Mouse (Mus musculus) embryonic facial prominence, embryonic 13.5 days (tissue): Measurements from ENCODE around the gene Lypd3. TPM values are rescaled to one million over a fixed set of nuclear protein-coding genes. Genes with fewer than 3 reads are reported as not detected.

Experiments
- ATAC-seq: fragments of 200-750 bp; cut with Nextera tagmentation; 2 replicates; pipeline ENCODE4 v1.8.0; 2017; ENCODE audit warnings: low read depth; ENCODE audit not compliant: insufficient number of reproducible peaks, insufficient read depth, low FRiP score, low TSS enrichment
- H3K27ac ChIP-seq: fragments of 300-500 bp; sonication (generic); 2 replicates; pipeline ENCODE4 v1.5.1; 2015; ENCODE audit warnings: moderate library complexity, mild to moderate bottlenecking, inconsistent platforms
- H3K27me3 ChIP-seq: fragments of 300-500 bp; sonication (generic); 2 replicates; pipeline ENCODE4 v1.6.1; 2015; ENCODE audit warnings: mild to moderate bottlenecking, inconsistent platforms
- H3K36me3 ChIP-seq: fragments of 300-500 bp; sonication (generic); 2 replicates; pipeline ENCODE4 v1.6.1; 2015; ENCODE audit warnings: mild to moderate bottlenecking, inconsistent platforms
- H3K4me1 ChIP-seq: fragments of 300-500 bp; sonication (generic); 2 replicates; pipeline ENCODE4 v1.6.1; 2015; ENCODE audit warnings: inconsistent platforms
- H3K4me2 ChIP-seq: fragments of 300-500 bp; sonication (generic); 2 replicates; pipeline ENCODE4 v1.6.1; 2015; ENCODE audit warnings: moderate library complexity, mild to moderate bottlenecking, inconsistent platforms
- H3K4me3 ChIP-seq: fragments of 300-500 bp; sonication (generic); 2 replicates; pipeline ENCODE4 v1.5.1; 2015; ENCODE audit warnings: mild to moderate bottlenecking, inconsistent platforms
- H3K9ac ChIP-seq: fragments of 300-500 bp; sonication (generic); 2 replicates; pipeline ENCODE4 v1.6.1; 2015; ENCODE audit warnings: mild to moderate bottlenecking, inconsistent platforms
- H3K9me3 ChIP-seq: fragments of 300-500 bp; sonication (generic); 2 replicates; pipeline ENCODE4 v1.6.1; 2016; ENCODE audit warnings: inconsistent platforms
- WGBS: fragments of 180-500 bp; shearing (Covaris S2); methylation state at CpG from one replicate; pipeline ENCODE4 v1.1.7; 2015; ENCODE audit warnings: mixed read lengths; 5-methylcytosine and 5-hydroxymethylcytosine counted together
- polyA plus RNA-seq: library from polyadenylated mRNA; unstranded; fragments of >200 nt; fragmentation: Nextera tagmentation; extraction: Ambion mirVana; gene quantifications from 2 replicates; pipeline ENCODE4 v1.2.1, GENCODE M21; 2015

Lypd3 gene
- polyA plus RNA-seq, 1 experiment from 2014 or later, result 16.0 TPM

- Histone ChIP-seq H3K4me3 (no peak overlapping the region), H3K27ac (no peak overlapping the region), H3K9me3 (no peaks in the 10 kb centered on the region), H3K36me3 (0 out of 2 replicates have a peak, but pooled peaks cover 3% of the 10 kb centered on the region), H3K27me3 (peaks cover 11% of the 10 kb centered on the region), H3K9ac (no peak overlapping the region), H3K4me2 (no peak overlapping the region), H3K4me1 (peaks cover 9% of the 10 kb centered on the region)
- no peak for ATAC-seq
- WGBS, result 75% methylated on average over 15 of the region's 15 CpGs
These were observed 36.9 kb upstream of the Lypd3 start for GRCm38 (mm10) chr7:24599211-24600067.

- WGBS, result 5% methylated on average over 13 of the region's 13 CpGs
- peak overlapping the region; percentile 18; the same call in 1 of the 2 replicates for H3K4me3 ChIP-seq
These were observed 35.3 kb upstream of the Lypd3 start for GRCm38 (mm10) chr7:24600941-24601597.

GRCm38 (mm10) chr7:24605561-24605960 lies 30.8 kb upstream of the Lypd3 start:
- peaks cover 17% of the 10 kb centered on the region for H3K27me3 ChIP-seq
- H3K9ac ChIP-seq, result no peak overlapping the region
- H3K36me3 ChIP-seq, result peaks cover 17% of the 10 kb centered on the region; the same call in 1 of the 2 replicates
- H3K27ac ChIP-seq, result no peak overlapping the region
- H3K4me3 ChIP-seq, result no peak overlapping the region
- WGBS, result 84% methylated on average over 7 of the region's 7 CpGs
- no peaks in the 10 kb centered on the region for H3K9me3 ChIP-seq
- no peak overlapping the region for H3K4me2 ChIP-seq
- ATAC-seq, result no peak
- H3K4me1 ChIP-seq, result peaks cover 9% of the 10 kb centered on the region

More at GRCm38 (mm10) chr7:24600941-24601597, 35.3 kb upstream of the Lypd3 start:
- no peak overlapping the region for H3K27ac ChIP-seq
- peak overlapping the region; percentile 54 for H3K4me2 ChIP-seq
- no peaks in the 10 kb centered on the region for H3K27me3 ChIP-seq
- 0 out of 2 replicates have a peak, but pooled peaks cover 3% of the 10 kb centered on the region for H3K36me3 ChIP-seq
- peak; percentile 71 for ATAC-seq
- no peak overlapping the region for H3K9ac ChIP-seq
- H3K4me1 ChIP-seq, result peaks cover 3% of the 10 kb centered on the region; the same call in 1 of the 2 replicates
- H3K9me3 ChIP-seq, result no peaks in the 10 kb centered on the region

- Histone ChIP-seq H3K4me3 (no peak overlapping the region), H3K4me1 (peaks cover 13% of the 10 kb centered on the region), H3K9ac (no peak overlapping the region), H3K27ac (no peak overlapping the region), H3K27me3 (peaks cover 22% of the 10 kb centered on the region), H3K4me2 (no peak overlapping the region), H3K36me3 (peaks cover 17% of the 10 kb centered on the region; the same call in 1 of the 2 replicates), H3K9me3 (no peaks in the 10 kb centered on the region)
- 83% methylated on average over 7 of the region's 7 CpGs for WGBS
- no peak for ATAC-seq
These were observed 30.3 kb upstream of the Lypd3 start for GRCm38 (mm10) chr7:24606046-24606445.

DNA sequence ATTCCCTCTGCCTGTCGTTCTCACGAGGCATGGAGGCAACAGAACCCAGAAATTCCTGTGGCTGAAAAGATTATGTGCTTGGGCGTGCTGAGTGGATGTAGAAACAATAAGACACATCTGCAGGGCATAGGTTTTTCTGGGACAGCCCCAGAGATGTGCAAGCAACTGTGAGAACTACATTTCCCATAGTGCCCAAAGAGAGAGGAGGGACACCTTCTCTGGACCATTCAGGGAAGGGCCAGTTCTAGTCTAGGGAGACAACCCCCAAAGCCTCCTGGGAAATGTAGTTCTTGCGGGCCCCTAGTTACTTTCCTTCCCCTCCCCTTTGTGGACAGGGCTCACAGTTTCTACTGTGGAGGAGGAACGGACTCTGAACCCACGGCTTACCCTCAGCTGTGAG lies 28.3 kb upstream of the Lypd3 start:
- WGBS, result 37% methylated on average over 6 of the region's 6 CpGs

DNA sequence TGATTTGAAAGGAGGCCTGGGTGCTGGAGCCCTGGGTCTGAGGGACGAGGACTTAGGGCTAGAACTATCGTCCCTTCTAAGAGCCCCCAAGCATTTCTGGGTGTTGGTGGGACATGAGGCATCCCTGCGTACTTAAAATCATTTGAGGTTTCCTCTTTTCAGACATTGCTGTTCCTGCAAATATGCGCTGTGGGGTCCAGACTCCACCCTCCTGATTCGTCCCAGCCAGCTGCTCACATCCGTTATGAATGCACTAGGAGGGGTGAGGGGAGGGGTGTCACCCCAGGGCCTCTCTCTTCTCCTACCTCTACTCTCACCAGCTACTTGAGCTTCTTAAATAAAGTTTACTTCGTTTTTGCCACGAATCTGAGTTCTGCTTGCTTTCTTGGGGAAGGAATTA lies 27.8 kb upstream of the Lypd3 start:
- H3K4me3 ChIP-seq, result no peak overlapping the region
- peaks cover 46% of the 10 kb centered on the region for H3K27me3 ChIP-seq
- H3K27ac ChIP-seq, result no peak overlapping the region
- 67% methylated on average over 8 of the region's 8 CpGs for WGBS
- H3K4me2 ChIP-seq, result peak overlapping the region; percentile 14; the same call in 1 of the 2 replicates
- H3K36me3 ChIP-seq, result peaks cover 17% of the 10 kb centered on the region; the same call in 1 of the 2 replicates
- H3K4me1 ChIP-seq, result peaks cover 24% of the 10 kb centered on the region
- H3K9me3 ChIP-seq, result no peaks in the 10 kb centered on the region
- no peak for ATAC-seq
- no peak overlapping the region for H3K9ac ChIP-seq

More for the DNA sequence above, 28.3 kb upstream of the Lypd3 start:
- no peaks in the 10 kb centered on the region for H3K9me3 ChIP-seq
- H3K27ac ChIP-seq, result no peak overlapping the region
- no peak for ATAC-seq
- H3K4me1 ChIP-seq, result peaks cover 24% of the 10 kb centered on the region
- no peak overlapping the region for H3K9ac ChIP-seq
- H3K27me3 ChIP-seq, result peaks cover 41% of the 10 kb centered on the region
- peak overlapping the region; percentile 14; the same call in 1 of the 2 replicates for H3K4me2 ChIP-seq
- no peak overlapping the region for H3K4me3 ChIP-seq
- peaks cover 17% of the 10 kb centered on the region; the same call in 1 of the 2 replicates for H3K36me3 ChIP-seq

- Histone ChIP-seq H3K9ac (peak within 1 kb of the TSS; percentile 46), H3K36me3 (peaks cover 17% of the 10 kb centered on the region; the same call in 1 of the 2 replicates), H3K4me2 (peak within 1 kb of the TSS; percentile 67), H3K27ac (peak within 1 kb of the TSS; percentile 51; the same call in 1 of the 2 replicates), H3K27me3 (peaks cover 63% of the 10 kb centered on the region), H3K9me3 (no peaks in the 10 kb centered on the region), H3K4me1 (peaks cover 24% of the 10 kb centered on the region), H3K4me3 (peak within 1 kb of the TSS; percentile 46)
- 3% methylated on average over 27 of the region's 27 CpGs for whole genome bisulfite sequencing
- ATAC-seq, result 0 out of 2 replicates have a peak, but pooled peaks have one; percentile 2
These were observed 26.0 kb upstream of the Lypd3 start, which contains the start of gene Phldb3 for GRCm38 (mm10) chr7:24610144-24610878. Phldb3 (plus strand) TSS chr7:24610763.

GRCm38 (mm10) chr7:24610879-24611494 lies 25.4 kb upstream of the Lypd3 start:
- H3K9ac ChIP-seq, result peak overlapping the region; percentile 46
- H3K27ac ChIP-seq, result peak overlapping the region; percentile 51; the same call in 1 of the 2 replicates
- peaks cover 63% of the 10 kb centered on the region for H3K27me3 ChIP-seq
- H3K4me2 ChIP-seq, result peak overlapping the region; percentile 67
- no peaks in the 10 kb centered on the region for H3K9me3 ChIP-seq
- ATAC-seq, result peak; percentile 28; the same call in 1 of the 2 replicates
- WGBS, result under 1% methylated on average over 36 of the region's 36 CpGs
- H3K36me3 ChIP-seq, result peaks cover 17% of the 10 kb centered on the region; the same call in 1 of the 2 replicates
- peaks cover 24% of the 10 kb centered on the region for H3K4me1 ChIP-seq
- H3K4me3 ChIP-seq, result peak overlapping the region; percentile 46

- 15% methylated on average over 7 of the region's 7 CpGs for WGBS
- Histone ChIP-seq H3K27me3 (peaks cover 63% of the 10 kb centered on the region), H3K4me1 (peaks cover 24% of the 10 kb centered on the region), H3K27ac (no peak overlapping the region), H3K4me3 (peak overlapping the region; percentile 46), H3K9ac (peak overlapping the region; percentile 46), H3K36me3 (peaks cover 17% of the 10 kb centered on the region; the same call in 1 of the 2 replicates), H3K4me2 (peak overlapping the region; percentile 67), H3K9me3 (no peaks in the 10 kb centered on the region)
- no peak for ATAC-seq
These were observed 24.6 kb upstream of the Lypd3 start for GRCm38 (mm10) chr7:24611709-24612108.

- Histone ChIP-seq H3K4me1 (peaks cover 24% of the 10 kb centered on the region), H3K4me2 (peak overlapping the region; percentile 67), H3K27me3 (peaks cover 63% of the 10 kb centered on the region), H3K27ac (no peak overlapping the region), H3K4me3 (peak overlapping the region; percentile 46), H3K9ac (no peak overlapping the region), H3K36me3 (peaks cover 12% of the 10 kb centered on the region; the same call in 1 of the 2 replicates), H3K9me3 (no peaks in the 10 kb centered on the region)
- no peak for ATAC-seq
- 3% methylated on average over 27 of the region's 27 CpGs for WGBS
These were observed 23.9 kb upstream of the Lypd3 start for GRCm38 (mm10) chr7:24612308-24612910.
